Mouse (Mus musculus): ENCODE results near the gene Cox10. TPM values are rescaled to one million over a fixed set of nuclear protein-coding genes. Genes with fewer than 3 reads are reported as not detected.

Gene Cox10
- polyA plus RNA-seq, 1 experiment: 8.2 TPM

DNA sequence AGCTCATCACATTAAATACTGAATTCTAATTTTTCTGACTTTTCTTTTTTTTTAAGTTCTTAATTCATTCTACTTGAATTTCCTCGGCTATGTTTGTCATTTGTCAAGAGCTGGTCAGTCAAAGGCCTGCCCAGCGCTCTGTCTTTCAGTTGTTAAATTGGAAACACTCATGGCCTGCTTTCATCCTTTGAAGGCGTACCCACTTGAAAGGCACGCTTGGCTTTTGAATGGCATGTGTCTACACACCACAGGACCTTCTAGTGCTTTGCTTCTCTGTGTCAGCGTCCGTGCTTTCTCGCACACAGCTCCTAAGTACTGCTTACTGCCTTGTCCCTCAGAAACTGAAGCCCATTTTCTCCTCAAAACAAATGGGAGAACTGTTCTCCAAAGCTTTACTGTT lies 38.0 kb downstream of the Cox10 start:
- Histone ChIP-seq H3K27ac (ENCODE audit: control insufficient read depth, insufficient read depth, low read depth, low read length, poor library complexity) (no peak overlapping the region), H3K4me1 (ENCODE audit: control insufficient read depth, insufficient read depth, low read length) (no peaks in the 10 kb centered on the region), H3K4me3 (replicated peaks; ENCODE audit: control insufficient read depth, low read depth, low read length) (no peak overlapping the region)
- no peak for TF ChIP-seq POLR2A (IDR thresholded peaks at IDR 0.05; ENCODE audit: borderline replicate concordance, control insufficient read depth, low read depth, low read length)
- TF ChIP-seq CTCF (IDR thresholded peaks at IDR 0.05; ENCODE audit: control insufficient read depth, insufficient read depth, low read length): no peak
- WGBS: 87% methylated on average over 7 of the region's 7 CpGs

DNA sequence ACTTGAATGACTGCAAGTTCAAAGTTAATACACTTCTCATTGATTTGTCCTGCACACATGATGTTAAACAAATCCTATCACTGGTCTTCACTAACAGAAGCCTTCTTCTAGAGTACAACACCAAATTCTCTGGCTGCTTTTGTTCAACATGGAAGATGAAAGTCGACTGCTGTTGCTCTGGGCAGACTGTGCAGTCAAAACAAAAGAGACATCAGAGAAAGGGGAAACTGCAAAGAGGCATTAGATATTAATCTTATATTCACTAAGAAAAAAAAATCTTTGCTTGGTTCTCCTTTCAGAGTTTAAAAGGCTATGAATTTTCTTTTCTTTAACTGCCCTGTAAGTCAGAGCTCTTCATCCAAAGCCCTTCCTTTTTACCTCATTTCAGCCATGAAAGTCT lies 39.7 kb downstream of the Cox10 start:
- Histone ChIP-seq H3K4me1 (ENCODE audit: control insufficient read depth, insufficient read depth, low read length) (no peaks in the 10 kb centered on the region), H3K4me3 (replicated peaks; ENCODE audit: control insufficient read depth, low read depth, low read length) (no peak overlapping the region), H3K27ac (ENCODE audit: control insufficient read depth, insufficient read depth, low read depth, low read length, poor library complexity) (no peak overlapping the region)
- 15% methylated on average over 1 of the region's 1 CpGs for WGBS
- TF ChIP-seq POLR2A (IDR thresholded peaks at IDR 0.05; ENCODE audit: borderline replicate concordance, control insufficient read depth, low read depth, low read length): no peak
- no peak for TF ChIP-seq CTCF (IDR thresholded peaks at IDR 0.05; ENCODE audit: control insufficient read depth, insufficient read depth, low read length)

DNA sequence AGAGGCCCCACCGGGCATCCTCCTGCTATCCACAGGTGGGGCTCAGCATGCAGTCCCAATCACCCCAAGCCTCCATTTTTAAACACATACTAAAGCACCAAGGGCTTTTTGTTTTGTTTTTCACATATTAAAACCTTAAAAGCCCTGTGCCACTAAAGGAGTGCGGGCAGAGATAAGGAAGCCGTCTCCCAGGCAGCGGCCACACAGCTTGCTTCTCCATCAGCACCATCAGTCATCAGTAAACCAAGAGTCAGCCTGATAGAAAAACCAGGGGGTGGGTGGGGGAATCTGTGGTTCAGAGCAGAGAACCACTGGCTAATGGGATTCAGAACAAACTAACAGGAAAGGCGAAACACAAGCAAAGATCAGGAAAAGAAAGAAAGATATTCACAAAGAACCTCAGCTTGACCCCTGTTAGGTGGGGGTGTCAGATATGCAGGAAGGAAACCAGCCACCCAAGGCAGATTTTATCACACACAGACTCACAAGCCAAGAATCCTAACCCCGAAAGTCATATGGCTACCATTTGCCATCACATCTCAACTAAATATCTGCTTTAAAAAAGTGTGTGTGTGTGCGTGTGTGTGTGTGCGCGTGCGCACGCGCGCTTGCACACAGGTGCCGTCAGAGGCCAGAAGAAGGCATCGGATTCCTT lies 41.7 kb downstream of the Cox10 start:
- no peaks in the 10 kb centered on the region for H3K4me1 ChIP-seq (ENCODE audit: control insufficient read depth, insufficient read depth, low read length)
- no peak overlapping the region for H3K27ac ChIP-seq (ENCODE audit: control insufficient read depth, insufficient read depth, low read depth, low read length, poor library complexity)
- no peak overlapping the region for H3K4me3 ChIP-seq (replicated peaks; ENCODE audit: control insufficient read depth, low read depth, low read length)
- TF ChIP-seq POLR2A (IDR thresholded peaks at IDR 0.05; ENCODE audit: borderline replicate concordance, control insufficient read depth, low read depth, low read length): no peak
- no peak for TF ChIP-seq CTCF (IDR thresholded peaks at IDR 0.05; ENCODE audit: control insufficient read depth, insufficient read depth, low read length)
- WGBS: 59% methylated on average over 15 of the region's 15 CpGs

DNA sequence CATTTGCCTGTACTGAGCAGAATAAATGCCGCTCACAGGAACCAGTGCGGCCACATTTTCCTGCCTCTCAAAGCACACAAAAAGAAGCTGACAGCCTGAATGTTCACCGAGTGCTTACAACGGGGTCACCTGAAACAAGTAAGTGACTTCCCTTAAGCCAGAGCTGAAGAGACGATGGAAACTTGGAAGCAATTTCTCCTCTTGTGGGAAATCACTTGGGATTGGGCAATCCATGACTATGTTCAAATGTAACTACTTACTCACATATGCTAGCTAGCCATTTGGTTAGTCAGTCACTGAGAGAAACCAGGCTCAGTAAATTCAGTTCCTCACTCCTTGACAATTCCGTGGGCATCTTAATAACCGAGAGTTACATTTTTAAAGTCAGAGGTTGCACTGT lies 43.0 kb downstream of the Cox10 start:
- TF ChIP-seq CTCF (IDR thresholded peaks at IDR 0.05; ENCODE audit: control insufficient read depth, insufficient read depth, low read length): no peak
- no peak for TF ChIP-seq POLR2A (IDR thresholded peaks at IDR 0.05; ENCODE audit: borderline replicate concordance, control insufficient read depth, low read depth, low read length)
- no peaks in the 10 kb centered on the region for H3K4me1 ChIP-seq (ENCODE audit: control insufficient read depth, insufficient read depth, low read length)
- WGBS: 80% methylated on average over 7 of the region's 7 CpGs
- H3K27ac ChIP-seq (ENCODE audit: control insufficient read depth, insufficient read depth, low read depth, low read length, poor library complexity): no peak overlapping the region
- H3K4me3 ChIP-seq (replicated peaks; ENCODE audit: control insufficient read depth, low read depth, low read length): no peak overlapping the region

DNA sequence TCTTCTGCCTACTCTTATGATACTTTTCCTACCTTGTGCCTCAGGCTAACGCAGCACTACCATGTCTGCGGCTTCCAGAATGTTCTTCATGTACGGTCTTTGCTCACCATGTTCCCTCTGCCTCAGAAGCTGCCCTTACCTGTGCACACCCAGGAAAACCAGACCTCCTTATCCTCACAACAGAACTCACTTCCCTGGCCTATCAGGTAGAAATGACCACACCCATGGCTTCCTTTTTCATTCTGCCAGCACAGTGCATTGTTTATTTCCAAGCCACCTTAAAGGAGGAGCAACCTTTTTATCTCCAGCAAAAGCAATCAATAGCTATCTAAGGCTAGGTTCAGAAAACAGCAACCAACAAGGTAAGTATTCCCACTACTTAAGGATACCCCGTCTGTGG lies 43.6 kb downstream of the Cox10 start:
- H3K4me1 ChIP-seq (ENCODE audit: control insufficient read depth, insufficient read depth, low read length): no peaks in the 10 kb centered on the region
- TF ChIP-seq CTCF (IDR thresholded peaks at IDR 0.05; ENCODE audit: control insufficient read depth, insufficient read depth, low read length) (no peak), POLR2A (IDR thresholded peaks at IDR 0.05; ENCODE audit: borderline replicate concordance, control insufficient read depth, low read depth, low read length) (no peak)
- no peak overlapping the region for H3K4me3 ChIP-seq (replicated peaks; ENCODE audit: control insufficient read depth, low read depth, low read length)
- 84% methylated on average over 4 of the region's 4 CpGs for WGBS
- H3K27ac ChIP-seq (ENCODE audit: control insufficient read depth, insufficient read depth, low read depth, low read length, poor library complexity): no peak overlapping the region

DNA sequence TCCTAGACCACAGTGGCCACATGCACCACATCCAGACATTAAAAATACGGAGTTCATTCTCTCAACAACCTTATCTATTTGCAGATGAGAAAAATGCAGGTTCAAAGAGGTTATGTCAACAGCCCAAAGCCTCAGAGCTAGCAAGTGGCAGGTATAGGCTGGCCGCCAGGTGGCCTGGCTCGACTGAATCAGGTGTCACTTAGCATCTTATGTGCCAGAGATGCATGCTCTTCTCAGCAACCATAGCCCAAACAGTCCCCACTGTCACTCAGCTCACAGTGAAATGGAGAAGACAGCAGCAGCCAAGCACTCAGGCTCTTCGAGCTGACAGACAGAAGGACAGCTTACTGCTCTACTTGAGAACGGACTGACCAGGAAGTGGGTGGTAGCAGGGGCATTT lies 44.6 kb downstream of the Cox10 start:
- no peaks in the 10 kb centered on the region for H3K4me1 ChIP-seq (ENCODE audit: control insufficient read depth, insufficient read depth, low read length)
- WGBS: 79% methylated on average over 5 of the region's 5 CpGs
- TF ChIP-seq POLR2A (IDR thresholded peaks at IDR 0.05; ENCODE audit: borderline replicate concordance, control insufficient read depth, low read depth, low read length) (no peak), CTCF (IDR thresholded peaks at IDR 0.05; ENCODE audit: control insufficient read depth, insufficient read depth, low read length) (no peak)
- no peak overlapping the region for H3K4me3 ChIP-seq (replicated peaks; ENCODE audit: control insufficient read depth, low read depth, low read length)
- no peak overlapping the region for H3K27ac ChIP-seq (ENCODE audit: control insufficient read depth, insufficient read depth, low read depth, low read length, poor library complexity)

DNA sequence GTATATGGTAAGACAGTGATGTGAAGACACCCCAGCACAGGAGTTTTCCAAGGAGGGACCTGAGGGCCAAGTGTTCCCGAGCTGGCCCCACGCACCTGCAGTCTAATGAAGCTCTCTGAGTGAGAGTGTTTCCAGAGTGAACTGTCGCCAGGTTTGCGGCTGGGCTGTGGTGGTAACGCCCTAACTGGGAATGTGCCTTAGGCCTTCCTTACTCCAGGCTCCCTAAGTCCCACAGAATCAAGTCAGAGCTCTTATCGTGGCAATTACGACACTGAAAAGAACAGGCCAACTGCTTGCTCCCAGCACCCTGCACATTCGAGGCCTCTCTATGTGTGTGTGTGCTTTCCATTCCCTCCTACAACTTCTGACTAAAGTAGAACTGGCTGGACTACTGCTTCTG lies 51.8 kb downstream of the Cox10 start:
- H3K4me1 ChIP-seq (ENCODE audit: control insufficient read depth, insufficient read depth, low read length): 0 out of 2 replicates have a peak, but pooled peaks cover 1% of the 10 kb centered on the region
- TF ChIP-seq CTCF (IDR thresholded peaks at IDR 0.05; ENCODE audit: control insufficient read depth, insufficient read depth, low read length): no peak
- TF ChIP-seq POLR2A (IDR thresholded peaks at IDR 0.05; ENCODE audit: borderline replicate concordance, control insufficient read depth, low read depth, low read length): no peak
- WGBS: 86% methylated on average over 8 of the region's 8 CpGs

DNA sequence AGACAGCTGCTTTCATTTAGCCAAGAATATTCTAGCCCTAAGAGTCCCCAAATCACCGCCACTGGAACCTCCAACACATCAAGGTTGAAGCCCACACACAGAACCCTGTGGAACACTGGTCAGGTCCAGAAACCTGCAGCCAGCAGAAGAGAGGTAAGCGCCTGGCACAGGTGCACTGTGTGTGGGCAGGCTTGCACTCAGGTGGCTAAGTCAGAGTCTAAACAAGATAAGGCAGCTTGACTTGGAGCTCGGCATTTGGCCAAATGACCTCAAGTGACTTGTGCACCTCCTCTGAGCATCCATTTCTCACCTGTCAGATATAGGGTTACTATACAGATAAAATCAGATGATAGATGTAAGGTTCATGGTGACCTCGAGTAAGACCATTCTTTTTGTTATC lies 53.4 kb downstream of the Cox10 start:
- 0 out of 2 replicates have a peak, but pooled peaks cover 1% of the 10 kb centered on the region for H3K4me1 ChIP-seq (ENCODE audit: control insufficient read depth, insufficient read depth, low read length)
- TF ChIP-seq POLR2A (IDR thresholded peaks at IDR 0.05; ENCODE audit: borderline replicate concordance, control insufficient read depth, low read depth, low read length) (no peak), CTCF (IDR thresholded peaks at IDR 0.05; ENCODE audit: control insufficient read depth, insufficient read depth, low read length) (no peak)
- H3K27ac ChIP-seq (ENCODE audit: control insufficient read depth, insufficient read depth, low read depth, low read length, poor library complexity): no peak overlapping the region
- 71% methylated on average over 4 of the region's 4 CpGs for WGBS
- no peak overlapping the region for H3K4me3 ChIP-seq (replicated peaks; ENCODE audit: control insufficient read depth, low read depth, low read length)

More for the DNA sequence above, 51.8 kb downstream of the Cox10 start:
- Histone ChIP-seq H3K4me3 (replicated peaks; ENCODE audit: control insufficient read depth, low read depth, low read length) (no peak overlapping the region), H3K27ac (ENCODE audit: control insufficient read depth, insufficient read depth, low read depth, low read length, poor library complexity) (no peak overlapping the region)

DNA sequence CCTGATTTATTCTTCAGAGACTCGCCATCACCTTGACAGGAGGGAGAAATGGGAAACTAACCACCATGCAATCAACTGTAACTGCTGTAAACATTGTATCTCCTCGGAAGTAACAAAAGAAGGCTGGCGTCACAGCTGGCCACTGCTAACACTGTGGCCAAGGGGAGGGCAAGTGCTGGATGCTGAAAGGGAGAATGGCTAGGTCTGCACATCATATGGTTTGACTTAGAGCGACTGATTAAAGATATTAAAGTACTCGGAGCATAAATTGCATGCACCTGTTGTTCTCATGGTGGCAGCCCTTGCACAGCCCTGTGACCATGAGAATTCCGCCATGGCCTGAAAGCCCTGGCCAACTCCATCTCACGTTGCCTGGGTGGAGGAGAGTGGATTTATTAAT lies 54.7 kb downstream of the Cox10 start:
- Histone ChIP-seq H3K27ac (ENCODE audit: control insufficient read depth, insufficient read depth, low read depth, low read length, poor library complexity) (no peak overlapping the region), H3K4me3 (replicated peaks; ENCODE audit: control insufficient read depth, low read depth, low read length) (no peak overlapping the region), H3K4me1 (ENCODE audit: control insufficient read depth, insufficient read depth, low read length) (0 out of 2 replicates have a peak, but pooled peaks cover 1% of the 10 kb centered on the region)
- TF ChIP-seq CTCF (IDR thresholded peaks at IDR 0.05; ENCODE audit: control insufficient read depth, insufficient read depth, low read length) (no peak), POLR2A (IDR thresholded peaks at IDR 0.05; ENCODE audit: borderline replicate concordance, control insufficient read depth, low read depth, low read length) (no peak)
- WGBS: 77% methylated on average over 7 of the region's 7 CpGs
